Mouse (Mus musculus) liver, postnatal 0 days (tissue): ENCODE results near the gene Dstyk.

Experiments used
- CTCF ChIP-seq: sonication (generic); IDR thresholded peaks from 2 replicates; pipeline ENCODE4 v1.5.1; 2016; ENCODE audit warnings: antibody characterized with exemption, low read depth
- EP300 ChIP-seq: IDR thresholded peaks from 2 replicates; pipeline ENCODE4 v1.6.1; 2016; ENCODE audit warnings: antibody characterized with exemption, low read depth, mild to moderate bottlenecking

DNA sequence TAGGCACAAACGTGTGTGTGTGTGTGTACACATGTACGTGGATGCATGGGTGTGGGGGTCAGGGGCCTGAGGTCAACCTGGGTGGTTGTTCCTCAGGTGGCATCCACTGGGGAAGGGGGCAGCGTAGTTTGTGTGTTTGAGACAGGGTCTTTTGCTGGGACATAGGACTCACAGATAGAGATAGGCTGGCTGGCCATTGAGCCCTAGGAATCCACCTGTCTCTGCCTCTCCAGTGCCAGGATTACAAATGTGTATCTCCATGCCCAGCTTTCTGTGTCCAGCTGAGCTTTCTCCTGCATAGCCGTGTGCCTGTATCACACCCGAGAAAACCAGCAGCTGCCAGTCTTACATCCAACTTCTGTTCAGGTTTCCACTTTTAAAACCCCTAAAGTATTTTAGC, 92.4 kb downstream of the Dstyk start:
- TF ChIP-seq CTCF (no peak), EP300 (no peak)
